Mouse (Mus musculus) ovary, adult 18-20 months (tissue): ENCODE results near the gene Gng12.
"Not testable (repeated sequence)": the region's sequence is repeated elsewhere in the genome, so short reads cannot be mapped to it uniquely, and the experiment has no call there.

ENCODE experiments used
- DNase-seq: peaks from one replicate; pipeline ENCODE4 v3.0.0; 2022; ENCODE audit warnings: low spot score, mixed read lengths

Gene Gng12

GRCm38 (mm10) chr6:66992232-66992631 is 96.0 kb downstream of the Gng12 start:
- DNase-seq = no peak

GRCm38 (mm10) chr6:66992786-66993185 is 96.6 kb downstream of the Gng12 start:
- DNase-seq = no peak

GRCm38 (mm10) chr6:66994981-66995380 is 98.8 kb downstream of the Gng12 start:
- DNase-seq = no peak

GRCm38 (mm10) chr6:66995825-66996224 is 99.6 kb downstream of the Gng12 start:
- no peak for DNase-seq

- no peak for DNase-seq
These were observed 100.1 kb downstream of the Gng12 start for GRCm38 (mm10) chr6:66996257-66996656.

GRCm38 (mm10) chr6:66998645-66999044 is 102.4 kb downstream of the Gng12 start:
- DNase-seq = no peak

- no peak for DNase-seq
These were observed 103.6 kb downstream of the Gng12 start for GRCm38 (mm10) chr6:66999800-67000199.

GRCm38 (mm10) chr6:67009888-67010287 is 113.7 kb downstream of the Gng12 start:
- no peak for DNase-seq

GRCm38 (mm10) chr6:67010370-67011216 is 114.4 kb downstream of the Gng12 start:
- DNase-seq = no peak

- DNase-seq = no peak
These were observed 115.0 kb downstream of the Gng12 start for GRCm38 (mm10) chr6:67011217-67011518.

GRCm38 (mm10) chr6:67013293-67013948 is 117.2 kb downstream of the Gng12 start:
- no peak for DNase-seq

- DNase-seq = no peak
These were observed 117.9 kb downstream of the Gng12 start for GRCm38 (mm10) chr6:67013949-67014678.

GRCm38 (mm10) chr6:67014679-67015075 is 118.5 kb downstream of the Gng12 start:
- no peak for DNase-seq

GRCm38 (mm10) chr6:67015739-67016519 is 119.7 kb downstream of the Gng12 start:
- no peak for DNase-seq

GRCm38 (mm10) chr6:67016520-67017111 is 120.4 kb downstream of the Gng12 start:
- DNase-seq = no peak

- no peak for DNase-seq
These were observed 122.2 kb downstream of the Gng12 start for GRCm38 (mm10) chr6:67018365-67018764.

- not testable (repeated sequence) for DNase-seq
These were observed 122.8 kb downstream of the Gng12 start for GRCm38 (mm10) chr6:67019001-67019400.

GRCm38 (mm10) chr6:67021308-67021707 is 125.1 kb downstream of the Gng12 start:
- DNase-seq = no peak

GRCm38 (mm10) chr6:67023729-67024128 is 127.5 kb downstream of the Gng12 start:
- DNase-seq = no peak

GRCm38 (mm10) chr6:67026661-67027060 is 130.5 kb downstream of the Gng12 start:
- no peak for DNase-seq

- DNase-seq = no peak
These were observed 131.4 kb downstream of the Gng12 start for GRCm38 (mm10) chr6:67027438-67028142.
